Mouse (Mus musculus): ENCODE data around the gene Atp6v0c. TPM values are rescaled to one million over a fixed set of nuclear protein-coding genes. Genes with fewer than 3 reads are reported as not detected.

The Atp6v0c gene
- 1,000 to 10,000 TPM; 1,211 to 1,240 TPM for total RNA-seq (2021)
- long read RNA-seq, experiment 1, transcript Atp6v0c-206 (3 exons, 607 nt), result minor isoform, 7 of 677 reads
- long read RNA-seq, experiment 1, transcript Atp6v0c-201 (3 exons, 1,183 nt), result major isoform, 634 of 677 reads
- long read RNA-seq, experiment 1, partial matches to known transcripts, result 10 of 677 reads
- long read RNA-seq, experiment 1, other reads (novel, unspliced or antisense), result 23 of 677 reads
- long read RNA-seq, experiment 2, transcript Atp6v0c-206 (3 exons, 607 nt), result minor isoform, 5 of 456 reads
- long read RNA-seq, experiment 2, transcript Atp6v0c-201 (3 exons, 1,183 nt), result major isoform, 426 of 456 reads
- long read RNA-seq, experiment 2, partial matches to known transcripts, result 9 of 456 reads
- long read RNA-seq, experiment 2, other reads (novel, unspliced or antisense), result 16 of 456 reads

GRCm38 (mm10) chr17:24169317-24170065, at the start of gene Atp6v0c:
Gene Atp6v0c (minus strand): TSS chr17:24169702.
- peak within 1 kb of the TSS; percentile 98 for H3K4me3 ChIP-seq
- peak; percentile 45 for TF ChIP-seq CTCF (IDR thresholded peaks at IDR 0.05)
- intact Hi-C loops (cut with DNase I), result loop anchor here (2.0 to 5.0 kb wide), 4 partner anchors 35 to 243 kb away; partner anchors contain the start of genes Abca17, Abca3, Rnps1 and Tbc1d24
- peak within 1 kb of the TSS; percentile 100 for H3K27ac ChIP-seq
- peak; percentile 91 to 92 for DNase-seq (ENCODE audit: extremely low spot score in 1 of 2, low spot score in 2 of 2)

GRCm38 (mm10) chr17:24216836-24217235, 47.3 kb upstream of the Atp6v0c start:
- Histone ChIP-seq H3K27ac (no peak overlapping the region), H3K4me3 (no peak overlapping the region)
- intact Hi-C loops (cut with DNase I), result no loop called here
- TF ChIP-seq CTCF (IDR thresholded peaks at IDR 0.05), result no peak
- DNase-seq (ENCODE audit: extremely low spot score in 1 of 2, low spot score in 2 of 2), result no peak

- TF ChIP-seq CTCF (IDR thresholded peaks at IDR 0.05), result no peak
- no peak for DNase-seq (ENCODE audit: extremely low spot score in 1 of 2, low spot score in 2 of 2)
- intact Hi-C loops (cut with DNase I), result no loop called here
These were observed 43.7 kb upstream of the Atp6v0c start for GRCm38 (mm10) chr17:24213186-24213585.

GRCm38 (mm10) chr17:24212441-24213018, 43.0 kb upstream of the Atp6v0c start:
- no peak for DNase-seq (ENCODE audit: extremely low spot score in 1 of 2, low spot score in 2 of 2)
- H3K4me3 ChIP-seq, result peak overlapping the region; percentile 66; the same call in 1 of the 2 replicates
- intact Hi-C loops (cut with DNase I), result no loop called here
- peak overlapping the region; percentile 99; the same call in 1 of the 2 replicates for H3K27ac ChIP-seq
- TF ChIP-seq CTCF (IDR thresholded peaks at IDR 0.05), result peak; percentile 43

More at GRCm38 (mm10) chr17:24213186-24213585, 43.7 kb upstream of the Atp6v0c start:
- Histone ChIP-seq H3K4me3 (no peak overlapping the region), H3K27ac (peak overlapping the region; percentile 99; the same call in 1 of the 2 replicates)

- peak; percentile 85 to 86 for DNase-seq (ENCODE audit: extremely low spot score in 1 of 2, low spot score in 2 of 2)
- Histone ChIP-seq H3K4me3 (peak overlapping the region; percentile 66), H3K27ac (peak overlapping the region; percentile 99)
- no peak for TF ChIP-seq CTCF (IDR thresholded peaks at IDR 0.05)
- intact Hi-C loops (cut with DNase I), result no loop called here
These were observed 42.3 kb upstream of the Atp6v0c start for GRCm38 (mm10) chr17:24211631-24212440.

GRCm38 (mm10) chr17:24210591-24210990, 41.1 kb upstream of the Atp6v0c start:
- peak overlapping the region; percentile 15; the same call in 1 of the 2 replicates for H3K27ac ChIP-seq
- H3K4me3 ChIP-seq, result no peak overlapping the region
- intact Hi-C loops (cut with DNase I), result no loop called here
- DNase-seq (ENCODE audit: extremely low spot score in 1 of 2, low spot score in 2 of 2), result no peak
- no peak for TF ChIP-seq CTCF (IDR thresholded peaks at IDR 0.05)

GRCm38 (mm10) chr17:24209916-24210240, 40.4 kb upstream of the Atp6v0c start:
- intact Hi-C loops (cut with DNase I), result no loop called here
- TF ChIP-seq CTCF (IDR thresholded peaks at IDR 0.05), result no peak
- Histone ChIP-seq H3K27ac (peak overlapping the region; percentile 98), H3K4me3 (no peak overlapping the region)
- no peak for DNase-seq (ENCODE audit: extremely low spot score in 1 of 2, low spot score in 2 of 2)

GRCm38 (mm10) chr17:24209043-24209915, 39.8 kb upstream of the Atp6v0c start, which contains the start of gene Ntn3:
Gene Ntn3 (minus strand): TSS chr17:24209531.
- peak; percentile 52 to 54 for DNase-seq (ENCODE audit: extremely low spot score in 1 of 2, low spot score in 2 of 2)
- Histone ChIP-seq H3K4me3 (peak within 1 kb of the TSS; percentile 84), H3K27ac (peak within 1 kb of the TSS; percentile 98)
- intact Hi-C loops (cut with DNase I), result no loop called here
- TF ChIP-seq CTCF (IDR thresholded peaks at IDR 0.05), result no peak

- intact Hi-C loops (cut with DNase I), result no loop called here
- peak overlapping the region; percentile 98 for H3K27ac ChIP-seq
- no peak for TF ChIP-seq CTCF (IDR thresholded peaks at IDR 0.05)
- H3K4me3 ChIP-seq, result peak overlapping the region; percentile 84
- DNase-seq (ENCODE audit: extremely low spot score in 1 of 2, low spot score in 2 of 2), result peak in 1 of 2 experiments; percentile 27
These were observed 39.1 kb upstream of the Atp6v0c start for GRCm38 (mm10) chr17:24208641-24209042.

Data from left cerebral cortex, adult 2 months (tissue).